Mouse (Mus musculus) ES-Bruce4 (cell line): ENCODE measurements around the gene Pou4f1. TPM values are rescaled to one million over a fixed set of nuclear protein-coding genes. Genes with fewer than 3 reads are reported as not detected.

Experiments used
- H3K27ac ChIP-seq: 2 replicates; pipeline ENCODE4 v1.5.1; 2012; ENCODE audit warnings: low read length, inconsistent platforms; ENCODE audit not compliant: insufficient read depth
- H3K27me3 ChIP-seq: 2 replicates; pipeline ENCODE4 v1.6.1; 2012; ENCODE audit warnings: mild to moderate bottlenecking, low read length, inconsistent platforms; ENCODE audit not compliant: control insufficient read depth, poor library complexity, insufficient read depth, severe bottlenecking
- H3K36me3 ChIP-seq: 2 replicates; pipeline ENCODE4 v1.6.1; 2012; ENCODE audit warnings: inconsistent platforms, mild to moderate bottlenecking, low read length, moderate library complexity; ENCODE audit not compliant: control insufficient read depth, poor library complexity, insufficient read depth, severe bottlenecking
- H3K4me1 ChIP-seq: one replicate; pipeline ENCODE4 v1.8.1; 2011; ENCODE audit warnings: low read length; ENCODE audit not compliant: control insufficient read depth, insufficient read depth
- H3K4me3 ChIP-seq: 2 replicates; pipeline ENCODE4 v1.5.1; 2011; ENCODE audit warnings: low read depth, mild to moderate bottlenecking, low read length
- H3K9ac ChIP-seq: 2 replicates; pipeline ENCODE4 v1.6.1; 2012; ENCODE audit warnings: low read depth, mild to moderate bottlenecking, inconsistent platforms; ENCODE audit not compliant: poor library complexity, severe bottlenecking
- H3K9me3 ChIP-seq: replicated peaks from 2 replicates; pipeline ENCODE4 v1.6.1; 2012; ENCODE audit warnings: mild to moderate bottlenecking, low read length, inconsistent platforms; ENCODE audit not compliant: control insufficient read depth, poor library complexity, insufficient read depth, severe bottlenecking
- CTCF ChIP-seq: IDR thresholded peaks from one replicate; pipeline ENCODE4 v1.8.1; 2011; ENCODE audit warnings: low read depth, low read length
- EP300 ChIP-seq: IDR thresholded peaks from 2 replicates; pipeline ENCODE4 v1.6.1; 2011; ENCODE audit warnings: low read depth, low read length; ENCODE audit not compliant: insufficient read depth
- POLR2A ChIP-seq: IDR thresholded peaks from one replicate; pipeline ENCODE4 v1.8.1; 2011; ENCODE audit warnings: low read length; ENCODE audit not compliant: insufficient read depth
- polyA plus RNA-seq: library from polyadenylated mRNA; stranded (reverse); fragments of >200 nt; gene quantifications from 2 replicates; pipeline ENCODE4 v1.2.4, GENCODE M21; 2011; ENCODE audit warnings: low read depth; ENCODE audit not compliant: missing spikeins, insufficient read depth, insufficient read length

The Pou4f1 gene
- polyA plus RNA-seq, 1 experiment, result 3.8 TPM

DNA sequence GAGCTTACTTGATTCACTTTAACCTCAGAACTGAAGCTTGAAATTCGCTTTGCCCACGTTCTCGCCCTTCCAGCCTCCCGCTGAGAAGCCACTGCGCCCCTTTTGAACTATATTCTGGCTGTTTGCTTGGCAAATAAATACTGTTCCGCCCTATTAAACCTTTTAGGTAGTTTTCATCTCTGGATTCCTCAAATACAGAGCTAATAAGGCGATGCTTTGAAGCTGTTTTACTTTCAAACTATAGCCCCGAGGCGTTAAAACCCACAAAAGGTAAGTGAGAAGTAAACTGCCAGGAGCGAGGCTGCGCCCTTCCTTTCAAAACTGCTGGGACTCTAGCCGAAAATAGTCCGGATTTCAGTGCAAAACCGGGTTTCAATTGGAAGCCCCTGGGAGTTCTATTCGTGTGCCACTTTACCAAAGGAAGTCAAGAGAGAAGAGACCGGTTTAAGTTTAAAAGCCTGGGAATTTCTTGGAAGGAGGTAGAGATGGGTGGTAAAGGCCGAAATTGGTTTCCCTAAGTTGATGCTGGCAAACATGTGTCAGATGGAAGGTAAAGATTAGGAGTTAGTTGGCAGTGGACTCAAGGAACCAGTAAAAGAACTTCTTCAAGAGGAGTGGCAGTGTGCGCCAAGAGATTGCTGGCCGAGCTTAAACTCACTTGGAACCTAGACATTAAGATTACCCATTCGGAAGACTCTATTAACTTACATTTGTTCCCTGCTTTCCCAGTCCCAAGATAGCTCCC is 9.7 kb downstream of the Pou4f1 start:
- no peak overlapping the region for H3K4me3 ChIP-seq
- H3K4me1 ChIP-seq, result no peaks in the 10 kb centered on the region
- H3K36me3 ChIP-seq, result no peaks in the 10 kb centered on the region
- H3K27me3 ChIP-seq, result peaks cover 32% of the 10 kb centered on the region
- no peak overlapping the region for H3K9ac ChIP-seq
- H3K9me3 ChIP-seq, result no peaks in the 10 kb centered on the region
- TF ChIP-seq POLR2A, result no peak
- TF ChIP-seq CTCF, result no peak
- TF ChIP-seq EP300, result no peak
- H3K27ac ChIP-seq, result no peak overlapping the region

GRCm38 (mm10) chr14:104456976-104457375 is 10.8 kb downstream of the Pou4f1 start:
- Histone ChIP-seq H3K36me3 (no peaks in the 10 kb centered on the region), H3K27me3 (peaks cover 31% of the 10 kb centered on the region), H3K4me1 (no peaks in the 10 kb centered on the region), H3K9me3 (no peaks in the 10 kb centered on the region), H3K9ac (no peak overlapping the region), H3K4me3 (no peak overlapping the region), H3K27ac (no peak overlapping the region)
- TF ChIP-seq CTCF (no peak), POLR2A (no peak), EP300 (no peak)

DNA sequence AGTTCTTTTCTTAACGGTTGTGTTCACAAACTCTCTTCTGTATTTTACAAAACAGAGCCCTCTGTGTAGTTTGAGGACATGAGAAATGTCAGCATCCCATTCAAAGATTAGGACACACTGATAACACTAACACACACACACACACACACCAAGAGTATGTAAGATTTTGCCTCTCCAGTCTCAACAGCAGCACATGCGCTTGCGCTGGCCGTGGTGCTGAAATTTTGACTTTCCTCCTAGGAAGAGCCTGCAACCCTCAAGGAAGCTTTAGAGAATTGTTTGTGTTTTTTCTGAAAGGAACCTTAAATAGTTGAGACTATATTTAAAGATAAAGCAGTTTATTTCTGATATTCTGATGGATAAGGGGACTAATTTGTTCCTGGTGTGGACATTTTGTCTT is 14.0 kb downstream of the Pou4f1 start:
- peaks cover 13% of the 10 kb centered on the region for H3K27me3 ChIP-seq
- H3K9ac ChIP-seq, result no peak overlapping the region
- TF ChIP-seq CTCF, result no peak
- no peak for TF ChIP-seq EP300
- no peak for TF ChIP-seq POLR2A
- no peaks in the 10 kb centered on the region for H3K4me1 ChIP-seq
- H3K9me3 ChIP-seq, result no peaks in the 10 kb centered on the region
- no peaks in the 10 kb centered on the region for H3K36me3 ChIP-seq
- H3K4me3 ChIP-seq, result no peak overlapping the region
- H3K27ac ChIP-seq, result no peak overlapping the region

DNA sequence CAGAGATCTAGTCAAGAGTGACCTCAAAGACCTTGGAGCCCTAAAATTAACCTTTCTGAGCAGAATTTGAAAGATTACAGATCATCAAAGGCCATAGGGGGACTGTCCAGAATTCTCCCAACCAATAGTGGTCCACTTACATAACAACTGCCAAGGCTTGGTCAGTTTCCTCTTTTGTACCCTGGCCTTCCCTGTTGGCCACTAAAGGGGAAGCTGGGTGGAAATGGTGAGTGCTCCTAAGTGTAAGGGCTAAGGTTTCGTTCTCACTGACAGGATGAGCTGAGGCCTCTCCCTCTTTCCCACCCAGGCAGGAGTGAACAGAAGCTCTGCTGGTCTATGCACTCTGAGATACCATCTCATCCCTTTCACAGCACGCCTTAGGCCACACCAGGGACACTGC is 33.5 kb downstream of the Pou4f1 start:
- Histone ChIP-seq H3K9me3 (no peaks in the 10 kb centered on the region), H3K27me3 (no peaks in the 10 kb centered on the region), H3K4me3 (no peak overlapping the region), H3K36me3 (no peaks in the 10 kb centered on the region), H3K9ac (no peak overlapping the region), H3K4me1 (no peaks in the 10 kb centered on the region), H3K27ac (no peak overlapping the region)
- TF ChIP-seq POLR2A (no peak), EP300 (no peak), CTCF (no peak)

- no peak overlapping the region for H3K9ac ChIP-seq
- no peaks in the 10 kb centered on the region for H3K36me3 ChIP-seq
- H3K4me3 ChIP-seq, result no peak overlapping the region
- no peaks in the 10 kb centered on the region for H3K27me3 ChIP-seq
- no peaks in the 10 kb centered on the region for H3K9me3 ChIP-seq
- no peaks in the 10 kb centered on the region for H3K4me1 ChIP-seq
- TF ChIP-seq EP300 (no peak), CTCF (no peak), POLR2A (no peak)
- H3K27ac ChIP-seq, result no peak overlapping the region
These were observed 37.0 kb downstream of the Pou4f1 start for GRCm38 (mm10) chr14:104430819-104431218.

- TF ChIP-seq EP300, result no peak
- no peak for TF ChIP-seq CTCF
- no peak for TF ChIP-seq POLR2A
- H3K4me3 ChIP-seq, result no peak overlapping the region
- no peak overlapping the region for H3K9ac ChIP-seq
- H3K9me3 ChIP-seq, result no peaks in the 10 kb centered on the region
- no peak overlapping the region for H3K27ac ChIP-seq
- H3K36me3 ChIP-seq, result no peaks in the 10 kb centered on the region
- no peaks in the 10 kb centered on the region for H3K4me1 ChIP-seq
- H3K27me3 ChIP-seq, result no peaks in the 10 kb centered on the region
These were observed 43.9 kb downstream of the Pou4f1 start for GRCm38 (mm10) chr14:104423688-104424470.

Other genes starting within 250 kb of the Pou4f1 start
- gene Rnf219, start 54.6 kb upstream of the Pou4f1 start, polyA plus RNA-seq, result 7.7 and 10.4 TPM in 2 replicates